Mouse (Mus musculus): ENCODE measurements around the gene Zgrf1.

Gene Zgrf1

GRCm38 (mm10) chr3:127558201-127558600 is 4.9 kb downstream of the Zgrf1 start:
- no peak for DNase-seq (ENCODE audit: low spot score)

GRCm38 (mm10) chr3:127562974-127563373 is 9.7 kb downstream of the Zgrf1 start:
- DNase-seq (ENCODE audit: low spot score), result no peak

DNA sequence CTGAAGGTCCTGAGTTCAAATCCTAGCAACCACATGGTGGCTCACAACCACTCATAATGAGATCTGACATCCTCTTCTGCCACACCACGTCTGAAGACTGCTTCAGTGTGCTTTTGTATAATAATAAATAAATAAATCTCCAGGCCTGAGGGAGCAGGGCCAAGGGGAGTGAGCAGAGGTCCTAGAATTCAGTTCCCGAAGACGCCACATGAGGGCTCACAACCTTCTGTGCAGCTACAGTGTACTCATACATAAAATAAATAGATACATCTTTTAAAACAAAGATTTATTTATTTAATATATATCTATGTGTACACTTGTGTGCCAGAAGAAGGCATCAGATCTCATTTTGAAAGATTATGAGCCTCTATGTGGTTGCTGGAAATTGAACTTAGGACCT is 11.8 kb downstream of the Zgrf1 start:
- no peak for DNase-seq (ENCODE audit: low spot score)

- peak; percentile 48 for DNase-seq (ENCODE audit: low spot score)
Measured at GRCm38 (mm10) chr3:127572557-127572956, 19.3 kb downstream of the Zgrf1 start.

DNA sequence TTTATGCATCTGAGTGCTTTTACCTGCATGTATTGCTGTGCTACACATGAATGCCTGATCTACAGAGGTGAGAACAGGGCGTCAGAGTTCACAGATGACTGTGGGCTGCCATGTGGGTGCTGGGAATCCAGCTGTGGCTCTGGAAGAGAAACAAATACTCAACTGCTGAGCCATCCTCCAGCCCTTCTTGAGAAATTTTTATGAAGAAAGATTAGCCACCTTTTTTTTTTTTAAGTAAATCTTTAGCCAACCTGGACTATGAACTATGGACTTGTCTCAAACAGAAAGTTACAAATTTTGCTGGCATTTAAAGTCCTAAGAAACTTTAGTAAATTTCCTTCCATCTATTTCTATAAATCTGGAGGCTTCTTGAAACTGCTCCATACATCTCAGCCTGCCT is 43.8 kb downstream of the Zgrf1 start:
- DNase-seq (ENCODE audit: low spot score), result no peak

GRCm38 (mm10) chr3:127608109-127608508 is 54.8 kb downstream of the Zgrf1 start:
- no peak for DNase-seq (ENCODE audit: low spot score)

GRCm38 (mm10) chr3:127625296-127625695 is 72.0 kb downstream of the Zgrf1 start:
- no peak for DNase-seq (ENCODE audit: low spot score)

GRCm38 (mm10) chr3:127625701-127626399 is 72.6 kb downstream of the Zgrf1 start:
- no peak for DNase-seq (ENCODE audit: low spot score)

GRCm38 (mm10) chr3:127626524-127626923 is 73.2 kb downstream of the Zgrf1 start:
- DNase-seq (ENCODE audit: low spot score), result no peak

GRCm38 (mm10) chr3:127627151-127627955 is 74.1 kb downstream of the Zgrf1 start:
- no peak for DNase-seq (ENCODE audit: low spot score)

GRCm38 (mm10) chr3:127627956-127628310 is 74.6 kb downstream of the Zgrf1 start:
- DNase-seq (ENCODE audit: low spot score), result no peak

- DNase-seq (ENCODE audit: low spot score), result no peak
Measured at GRCm38 (mm10) chr3:127628311-127629184, 75.3 kb downstream of the Zgrf1 start.

DNA sequence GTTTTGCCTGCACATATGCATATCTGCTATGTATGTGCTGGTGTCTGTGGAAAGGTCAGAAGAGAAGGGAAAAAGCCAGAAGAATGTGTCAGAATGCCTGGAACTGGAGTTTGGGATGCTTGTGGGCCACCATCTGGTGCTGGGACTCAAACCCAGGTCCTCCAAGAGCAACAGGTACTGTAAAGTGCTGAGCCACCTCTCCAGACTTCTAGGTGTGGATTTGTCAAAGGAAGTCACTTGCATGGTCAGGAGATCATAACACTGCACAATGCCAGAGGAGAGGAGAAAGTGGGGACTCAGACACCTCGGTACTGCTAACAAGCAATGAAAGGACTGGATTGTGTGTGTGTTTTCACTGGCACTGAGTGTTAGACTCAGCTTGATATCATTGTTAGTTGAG is 76.9 kb downstream of the Zgrf1 start:
- no peak for DNase-seq (ENCODE audit: low spot score)

- no peak for DNase-seq (ENCODE audit: low spot score)
Measured at GRCm38 (mm10) chr3:127630735-127631372, 77.6 kb downstream of the Zgrf1 start.

DNA sequence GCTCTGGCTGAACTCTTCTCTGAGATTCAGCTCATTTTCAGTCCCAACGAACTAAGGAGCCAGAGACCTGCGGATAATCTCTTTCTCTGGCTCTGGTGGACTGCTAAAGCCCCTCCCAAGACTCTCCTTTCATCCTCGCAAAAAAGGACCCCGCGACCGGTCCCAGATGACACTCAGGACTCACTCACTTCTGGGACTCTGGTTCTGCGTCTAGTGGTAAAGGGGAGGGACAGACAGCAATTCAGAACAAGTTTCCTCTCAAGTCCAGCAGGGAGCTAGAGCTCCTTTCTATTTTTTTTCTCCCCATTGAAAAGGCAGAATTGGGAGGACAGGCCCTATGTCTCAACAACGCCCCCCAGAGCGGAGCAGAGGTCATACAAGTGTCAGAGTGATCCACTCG is 78.3 kb downstream of the Zgrf1 start:
- DNase-seq (ENCODE audit: low spot score), result no peak

DNA sequence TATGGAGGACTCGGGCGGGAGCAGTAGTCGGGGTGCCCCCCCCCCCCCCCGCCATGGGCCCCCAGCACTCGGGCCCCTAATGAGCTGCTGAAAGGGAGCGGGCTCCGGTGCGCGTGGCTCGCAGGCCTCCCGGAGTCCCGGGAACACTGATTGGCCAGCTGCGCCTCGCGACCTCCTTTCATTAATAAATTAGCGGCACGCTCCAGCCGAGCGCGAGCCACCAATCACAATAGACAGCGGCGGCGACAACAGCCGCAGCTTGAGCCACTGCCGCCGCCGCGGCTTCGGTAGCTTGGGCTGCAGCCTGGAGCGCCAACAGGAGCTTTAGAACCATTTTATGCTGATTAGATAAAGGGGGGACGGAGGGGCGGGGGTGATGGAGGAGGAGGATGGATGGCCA is 79.2 kb downstream of the Zgrf1 start:
- no peak for DNase-seq (ENCODE audit: low spot score)

- DNase-seq (ENCODE audit: low spot score), result no peak
Measured at GRCm38 (mm10) chr3:127633080-127634032, 80.1 kb downstream of the Zgrf1 start, which contains the start of gene Neurog2. Gene Neurog2 (plus strand): TSS chr3:127633135.

DNA sequence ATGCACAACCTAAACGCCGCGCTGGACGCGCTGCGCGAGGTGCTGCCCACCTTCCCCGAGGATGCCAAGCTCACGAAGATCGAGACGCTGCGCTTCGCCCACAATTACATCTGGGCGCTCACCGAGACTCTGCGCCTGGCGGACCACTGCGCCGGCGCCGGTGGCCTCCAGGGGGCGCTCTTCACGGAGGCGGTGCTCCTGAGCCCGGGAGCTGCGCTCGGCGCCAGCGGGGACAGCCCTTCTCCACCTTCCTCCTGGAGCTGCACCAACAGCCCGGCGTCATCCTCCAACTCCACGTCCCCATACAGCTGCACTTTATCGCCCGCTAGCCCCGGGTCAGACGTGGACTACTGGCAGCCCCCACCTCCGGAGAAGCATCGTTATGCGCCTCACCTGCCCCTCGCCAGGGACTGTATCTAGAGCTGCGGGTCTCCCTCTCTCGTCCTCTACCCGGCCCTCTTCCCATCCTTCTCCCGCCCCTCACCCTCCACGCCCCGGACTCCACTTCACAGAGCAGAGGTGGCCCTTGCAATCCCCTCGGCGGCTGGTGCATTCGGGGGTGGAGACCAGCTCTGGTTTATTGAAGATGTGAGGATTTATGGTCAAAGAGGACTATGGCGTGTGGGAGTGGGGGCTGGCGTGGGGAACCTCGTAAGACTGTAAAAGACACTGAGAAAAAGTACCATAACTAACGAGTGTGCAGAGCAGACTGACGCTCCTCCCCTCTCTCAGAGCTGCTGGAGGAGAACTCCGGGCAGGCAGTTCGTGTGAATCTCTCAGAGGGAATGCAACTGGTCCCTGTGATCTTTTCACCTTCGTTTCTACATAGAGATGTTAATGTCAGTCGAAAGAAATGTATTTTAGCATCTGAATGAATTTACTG is 81.1 kb downstream of the Zgrf1 start:
- DNase-seq (ENCODE audit: low spot score), result no peak

DNA sequence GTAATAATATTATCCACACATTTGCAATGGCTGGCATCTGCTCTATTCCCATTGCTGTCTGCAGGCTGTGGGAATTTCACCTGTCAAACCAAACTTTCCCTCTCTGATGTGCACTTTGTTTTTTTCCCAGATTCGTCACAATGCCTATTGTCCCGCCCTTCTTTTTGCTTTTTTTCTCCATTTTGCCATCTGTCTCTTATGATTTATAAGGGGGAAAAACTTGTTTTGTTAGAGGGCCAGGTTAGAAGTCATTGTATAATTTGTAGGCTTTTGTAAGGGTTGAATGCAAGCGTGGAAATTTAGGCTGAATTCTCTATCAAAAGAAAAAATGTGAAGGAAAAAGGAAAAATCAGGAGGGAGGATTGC is 81.7 kb downstream of the Zgrf1 start:
- DNase-seq (ENCODE audit: low spot score), result no peak

Data from layer of hippocampus, adult 9-10 months (tissue).